Mouse (Mus musculus): ENCODE data around the gene Calcrl. TPM values are rescaled to one million over a fixed set of nuclear protein-coding genes. Genes with fewer than 3 reads are reported as not detected.

Calcrl gene
- polyA plus RNA-seq, 1 experiment from 2014 or later = 111 TPM

DNA sequence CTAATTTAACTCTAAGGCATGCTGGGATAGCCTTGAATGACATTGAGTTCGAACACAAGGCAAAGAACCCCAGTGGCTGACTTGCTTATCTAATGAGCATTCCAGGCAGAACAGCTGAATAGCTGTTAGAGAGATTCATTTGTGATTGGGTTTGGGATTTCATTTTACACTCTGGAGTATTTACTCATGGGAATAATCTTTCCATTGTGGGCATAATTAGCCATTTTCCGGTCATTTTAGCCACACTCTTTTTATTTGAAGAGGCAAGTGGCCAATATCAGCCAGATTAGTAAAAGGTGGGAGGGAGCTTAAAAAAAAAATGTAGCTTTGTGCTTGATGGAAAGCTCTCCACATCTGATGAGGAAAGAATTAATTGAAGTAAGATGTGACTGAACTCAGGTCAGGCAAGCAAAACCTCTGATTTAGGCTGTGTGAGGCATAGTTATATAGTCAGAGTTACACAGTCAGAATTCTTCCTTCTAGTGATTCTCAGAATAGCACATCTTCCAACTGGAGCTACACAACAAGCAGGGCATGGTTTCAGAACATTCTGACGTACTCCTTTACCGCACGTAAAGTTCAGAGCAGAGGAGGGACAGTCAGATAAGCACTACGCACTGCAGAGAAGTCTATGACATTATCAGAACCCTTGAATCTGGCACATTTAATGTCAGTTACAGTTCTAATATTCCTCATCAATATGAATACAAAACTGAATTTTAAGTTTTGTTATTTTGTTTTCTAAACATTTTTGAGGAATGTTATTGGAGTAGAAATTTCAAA, 40.1 kb downstream of the Calcrl start:
- ATAC-seq (ENCODE audit: low read depth) = no peak
- WGBS = 70% methylated on average over 6 of the region's 6 CpGs
- Histone ChIP-seq H3K27ac (ENCODE audit: low read length) (no peak overlapping the region), H3K4me3 (ENCODE audit: low read length) (no peak overlapping the region), H3K9ac (ENCODE audit: low read length) (no peak overlapping the region), H3K36me3 (ENCODE audit: control insufficient read depth, insufficient read depth, low read length) (no peaks in the 10 kb centered on the region), H3K27me3 (ENCODE audit: control insufficient read depth, insufficient read depth, low read depth, low read length) (no peaks in the 10 kb centered on the region), H3K4me2 (ENCODE audit: low read depth, low read length) (no peak overlapping the region), H3K4me1 (replicated peaks; ENCODE audit: control insufficient read depth, insufficient read depth, low read length) (peaks cover 6% of the 10 kb centered on the region), H3K9me3 (ENCODE audit: control insufficient read depth, low read length) (no peaks in the 10 kb centered on the region)

DNA sequence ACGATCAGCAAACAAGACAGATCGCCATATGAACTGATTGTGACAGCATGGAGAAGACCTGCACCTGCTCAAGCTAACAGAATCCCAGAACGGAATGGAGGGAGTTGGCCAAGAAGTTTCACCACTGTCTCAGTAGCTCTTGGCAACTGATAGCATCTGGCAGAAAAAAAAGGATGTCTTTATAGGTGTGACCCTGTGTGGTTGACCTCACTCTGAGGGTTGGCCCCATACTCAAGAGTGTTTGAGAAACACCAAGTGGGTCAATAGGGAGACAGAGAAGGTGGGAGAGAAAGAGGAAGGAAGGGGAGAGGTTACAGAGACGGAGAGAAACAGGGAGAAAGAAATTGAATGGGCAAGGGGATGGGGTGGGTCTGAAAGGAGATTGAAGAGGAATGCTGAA, 41.4 kb downstream of the Calcrl start:
- H3K4me3 ChIP-seq (ENCODE audit: low read length) = no peak overlapping the region
- H3K36me3 ChIP-seq (ENCODE audit: control insufficient read depth, insufficient read depth, low read length) = no peaks in the 10 kb centered on the region
- WGBS = 62% methylated on average over 4 of the region's 4 CpGs

DNA sequence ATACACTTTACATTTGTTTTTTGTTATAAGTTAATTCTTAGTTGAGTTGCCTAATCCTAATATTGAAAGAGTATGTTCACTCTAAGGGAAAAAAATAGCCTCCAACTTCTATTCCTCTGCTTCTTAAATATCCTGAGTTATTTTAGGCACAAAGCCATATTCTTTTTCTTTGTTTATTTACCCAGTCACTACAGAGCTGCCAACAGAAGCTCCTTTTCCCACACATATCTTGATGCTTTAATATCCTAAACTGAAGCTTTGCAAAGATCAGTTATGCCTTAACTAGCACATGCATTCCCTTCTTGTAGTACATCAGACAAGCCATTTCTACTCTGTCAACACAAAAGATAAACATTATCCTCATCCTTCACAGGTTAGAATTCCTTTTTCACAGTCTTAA, 42.7 kb downstream of the Calcrl start:
- no peaks in the 10 kb centered on the region for H3K9me3 ChIP-seq (ENCODE audit: control insufficient read depth, low read length)
- no peak overlapping the region for H3K9ac ChIP-seq (ENCODE audit: low read length)
- H3K27me3 ChIP-seq (ENCODE audit: control insufficient read depth, insufficient read depth, low read depth, low read length) = no peaks in the 10 kb centered on the region
- no peak for ATAC-seq (ENCODE audit: low read depth)
- H3K4me2 ChIP-seq (ENCODE audit: low read depth, low read length) = no peak overlapping the region
- H3K27ac ChIP-seq (ENCODE audit: low read length) = no peak overlapping the region
- H3K36me3 ChIP-seq (ENCODE audit: control insufficient read depth, insufficient read depth, low read length) = no peaks in the 10 kb centered on the region
- no peak overlapping the region for H3K4me3 ChIP-seq (ENCODE audit: low read length)
- H3K4me1 ChIP-seq (replicated peaks; ENCODE audit: control insufficient read depth, insufficient read depth, low read length) = peaks cover 6% of the 10 kb centered on the region

More for the DNA sequence above, 41.4 kb downstream of the Calcrl start:
- Histone ChIP-seq H3K9me3 (ENCODE audit: control insufficient read depth, low read length) (no peaks in the 10 kb centered on the region), H3K4me1 (replicated peaks; ENCODE audit: control insufficient read depth, insufficient read depth, low read length) (peaks cover 6% of the 10 kb centered on the region), H3K9ac (ENCODE audit: low read length) (no peak overlapping the region), H3K27me3 (ENCODE audit: control insufficient read depth, insufficient read depth, low read depth, low read length) (no peaks in the 10 kb centered on the region), H3K27ac (ENCODE audit: low read length) (no peak overlapping the region), H3K4me2 (ENCODE audit: low read depth, low read length) (no peak overlapping the region)
- no peak for ATAC-seq (ENCODE audit: low read depth)

DNA sequence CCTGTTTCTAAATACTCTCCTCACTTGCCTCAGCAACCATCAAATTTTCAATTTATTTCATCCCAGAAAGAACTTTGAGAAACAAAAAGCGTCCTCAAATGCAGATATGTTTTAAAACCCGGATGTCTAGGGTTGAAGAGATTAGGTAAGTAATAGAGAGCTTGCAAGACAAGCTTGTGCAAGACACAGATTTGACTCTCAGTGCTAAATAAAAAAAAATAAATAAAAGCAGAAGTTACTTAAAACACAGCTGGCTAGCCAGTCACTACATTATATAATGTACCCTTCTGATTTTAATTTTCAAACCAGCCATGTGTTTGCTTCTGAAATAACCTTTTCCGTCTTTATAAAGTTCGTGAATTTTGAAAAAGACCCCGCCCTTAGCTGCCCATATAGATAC, 43.2 kb downstream of the Calcrl start:
- H3K27me3 ChIP-seq (ENCODE audit: control insufficient read depth, insufficient read depth, low read depth, low read length) = no peaks in the 10 kb centered on the region
- WGBS = 77% methylated on average over 5 of the region's 5 CpGs

DNA sequence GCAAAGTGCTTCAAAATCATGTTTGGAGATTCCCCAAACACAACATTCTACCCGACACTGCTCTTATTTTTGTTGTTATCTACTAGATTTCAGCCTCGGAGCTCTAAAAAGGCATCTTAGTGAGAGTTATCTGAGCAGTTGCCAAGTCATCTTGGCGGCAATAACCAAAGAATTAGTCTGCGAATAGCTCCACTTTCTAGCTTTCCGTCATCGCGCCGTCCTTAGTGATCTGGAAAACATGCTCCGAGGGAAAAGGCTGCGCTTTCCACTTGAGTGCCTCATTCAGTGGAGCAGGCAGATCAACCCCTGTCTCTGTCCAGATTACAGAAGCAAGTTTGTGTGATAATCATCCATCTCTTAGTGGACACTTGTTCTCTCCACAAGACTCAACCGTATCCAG, 44.4 kb downstream of the Calcrl start:
- Histone ChIP-seq H3K4me2 (ENCODE audit: low read depth, low read length) (no peak overlapping the region), H3K27me3 (ENCODE audit: control insufficient read depth, insufficient read depth, low read depth, low read length) (no peaks in the 10 kb centered on the region), H3K27ac (ENCODE audit: low read length) (no peak overlapping the region), H3K4me1 (replicated peaks; ENCODE audit: control insufficient read depth, insufficient read depth, low read length) (peaks cover 3% of the 10 kb centered on the region), H3K9me3 (ENCODE audit: control insufficient read depth, low read length) (no peaks in the 10 kb centered on the region), H3K9ac (ENCODE audit: low read length) (no peak overlapping the region), H3K36me3 (ENCODE audit: control insufficient read depth, insufficient read depth, low read length) (no peaks in the 10 kb centered on the region), H3K4me3 (ENCODE audit: low read length) (no peak overlapping the region)
- no peak for ATAC-seq (ENCODE audit: low read depth)
- WGBS = 67% methylated on average over 11 of the region's 11 CpGs

More for the DNA sequence above, 43.2 kb downstream of the Calcrl start:
- Histone ChIP-seq H3K4me1 (replicated peaks; ENCODE audit: control insufficient read depth, insufficient read depth, low read length) (peaks cover 6% of the 10 kb centered on the region), H3K4me3 (ENCODE audit: low read length) (no peak overlapping the region), H3K9ac (ENCODE audit: low read length) (no peak overlapping the region), H3K4me2 (ENCODE audit: low read depth, low read length) (no peak overlapping the region), H3K36me3 (ENCODE audit: control insufficient read depth, insufficient read depth, low read length) (no peaks in the 10 kb centered on the region), H3K9me3 (ENCODE audit: control insufficient read depth, low read length) (no peaks in the 10 kb centered on the region), H3K27ac (ENCODE audit: low read length) (no peak overlapping the region)
- no peak for ATAC-seq (ENCODE audit: low read depth)

DNA sequence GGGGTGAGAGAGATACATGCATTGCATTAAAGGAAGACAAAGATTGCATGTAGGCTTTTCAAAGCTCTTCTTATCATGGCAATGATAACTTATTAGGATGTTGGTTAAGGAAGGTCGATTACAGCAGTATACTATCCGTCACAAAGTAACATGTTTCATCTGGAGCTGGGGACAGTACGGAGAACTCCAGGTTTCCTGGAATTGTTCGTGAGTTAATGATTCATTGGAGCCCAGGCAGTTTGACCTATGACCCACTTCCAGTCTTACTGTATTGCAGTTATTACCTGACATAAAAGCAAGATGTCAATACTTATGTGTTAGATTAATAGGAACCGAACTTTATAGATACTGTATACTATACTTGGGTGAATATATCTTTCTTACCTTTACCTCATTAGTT, 46.5 kb downstream of the Calcrl start:
- Histone ChIP-seq H3K27ac (ENCODE audit: low read length) (no peak overlapping the region), H3K9me3 (ENCODE audit: control insufficient read depth, low read length) (no peaks in the 10 kb centered on the region), H3K4me3 (ENCODE audit: low read length) (no peak overlapping the region), H3K4me2 (ENCODE audit: low read depth, low read length) (no peak overlapping the region), H3K27me3 (ENCODE audit: control insufficient read depth, insufficient read depth, low read depth, low read length) (no peaks in the 10 kb centered on the region), H3K4me1 (replicated peaks; ENCODE audit: control insufficient read depth, insufficient read depth, low read length) (peaks cover 3% of the 10 kb centered on the region), H3K36me3 (ENCODE audit: control insufficient read depth, insufficient read depth, low read length) (no peaks in the 10 kb centered on the region), H3K9ac (ENCODE audit: low read length) (no peak overlapping the region)
- ATAC-seq (ENCODE audit: low read depth) = no peak
- WGBS = 53% methylated on average over 5 of the region's 5 CpGs

DNA sequence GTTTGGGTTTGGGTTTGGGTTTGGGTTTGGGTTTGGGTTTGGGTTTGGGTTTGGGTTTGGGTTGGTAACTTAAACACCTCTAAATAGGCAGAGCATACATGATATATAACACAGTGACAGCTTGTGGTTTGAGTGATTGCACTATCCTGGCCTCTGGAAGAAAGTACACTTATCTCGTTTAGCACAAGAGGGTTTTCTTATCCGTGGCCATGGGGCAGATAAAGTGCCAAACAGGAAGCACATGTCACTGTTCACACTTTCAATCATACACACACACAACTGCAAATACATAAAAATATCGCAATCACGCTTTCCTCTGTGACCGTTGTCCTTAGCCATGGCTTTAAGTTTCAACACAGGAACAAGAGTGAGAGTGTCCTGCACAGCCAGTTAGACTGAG, 56.0 kb downstream of the Calcrl start:
- Histone ChIP-seq H3K9me3 (ENCODE audit: control insufficient read depth, low read length) (no peaks in the 10 kb centered on the region), H3K27ac (ENCODE audit: low read length) (no peak overlapping the region), H3K27me3 (ENCODE audit: control insufficient read depth, insufficient read depth, low read depth, low read length) (no peaks in the 10 kb centered on the region), H3K9ac (ENCODE audit: low read length) (no peak overlapping the region), H3K4me3 (ENCODE audit: low read length) (no peak overlapping the region), H3K4me2 (ENCODE audit: low read depth, low read length) (no peak overlapping the region), H3K4me1 (replicated peaks; ENCODE audit: control insufficient read depth, insufficient read depth, low read length) (no peaks in the 10 kb centered on the region), H3K36me3 (ENCODE audit: control insufficient read depth, insufficient read depth, low read length) (no peaks in the 10 kb centered on the region; the same call in 1 of the 2 replicates)
- WGBS = 29% methylated on average over 5 of the region's 5 CpGs
- ATAC-seq (ENCODE audit: low read depth) = no peak

DNA sequence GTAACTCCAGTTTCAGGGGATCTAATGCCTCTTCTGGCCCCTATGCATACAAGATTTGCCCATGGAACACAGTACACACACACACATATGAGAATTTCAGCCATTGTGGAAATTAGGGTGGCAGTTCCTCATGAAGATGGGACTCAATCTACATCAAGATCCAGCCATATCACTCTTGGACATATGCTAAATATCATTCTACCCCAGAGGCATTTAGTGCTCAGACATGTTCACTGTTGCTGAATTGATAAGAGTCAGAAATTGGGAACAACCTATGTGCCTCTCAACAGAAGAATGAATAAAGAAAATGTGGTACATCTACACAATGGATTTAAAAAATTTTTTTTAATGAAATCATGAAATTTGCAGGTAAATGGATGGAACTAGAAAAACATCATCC, 58.5 kb downstream of the Calcrl start:
- Histone ChIP-seq H3K4me1 (replicated peaks; ENCODE audit: control insufficient read depth, insufficient read depth, low read length) (no peaks in the 10 kb centered on the region), H3K27me3 (ENCODE audit: control insufficient read depth, insufficient read depth, low read depth, low read length) (no peaks in the 10 kb centered on the region), H3K9ac (ENCODE audit: low read length) (no peak overlapping the region), H3K9me3 (ENCODE audit: control insufficient read depth, low read length) (no peaks in the 10 kb centered on the region), H3K27ac (ENCODE audit: low read length) (no peak overlapping the region), H3K36me3 (ENCODE audit: control insufficient read depth, insufficient read depth, low read length) (no peaks in the 10 kb centered on the region), H3K4me3 (ENCODE audit: low read length) (no peak overlapping the region), H3K4me2 (ENCODE audit: low read depth, low read length) (no peak overlapping the region)
- ATAC-seq (ENCODE audit: low read depth) = no peak

DNA sequence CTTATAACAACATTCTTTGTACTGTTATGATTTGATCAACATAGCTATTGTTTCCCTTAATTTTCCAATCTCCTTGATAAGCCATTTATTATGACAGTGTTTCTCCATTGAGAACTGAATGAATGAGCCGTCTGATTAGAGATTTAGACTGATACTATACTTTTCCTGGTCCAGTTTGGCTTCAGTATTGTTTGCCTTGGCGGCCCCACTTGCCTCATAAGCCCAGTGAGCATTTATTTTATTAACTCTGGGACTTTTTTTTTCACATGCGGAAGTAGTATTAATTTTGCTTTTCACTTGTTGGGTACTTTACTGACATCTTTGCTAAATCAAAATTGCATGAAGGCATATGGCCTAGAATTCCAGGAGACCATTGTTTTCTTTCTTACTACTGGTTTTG, 59.9 kb downstream of the Calcrl start:
- 78% methylated on average over 3 of the region's 3 CpGs for WGBS
- Histone ChIP-seq H3K4me2 (ENCODE audit: low read depth, low read length) (no peak overlapping the region), H3K4me3 (ENCODE audit: low read length) (no peak overlapping the region), H3K9ac (ENCODE audit: low read length) (no peak overlapping the region), H3K27me3 (ENCODE audit: control insufficient read depth, insufficient read depth, low read depth, low read length) (no peaks in the 10 kb centered on the region), H3K27ac (ENCODE audit: low read length) (no peak overlapping the region), H3K4me1 (replicated peaks; ENCODE audit: control insufficient read depth, insufficient read depth, low read length) (no peaks in the 10 kb centered on the region), H3K9me3 (ENCODE audit: control insufficient read depth, low read length) (no peaks in the 10 kb centered on the region), H3K36me3 (ENCODE audit: control insufficient read depth, insufficient read depth, low read length) (no peaks in the 10 kb centered on the region)
- no peak for ATAC-seq (ENCODE audit: low read depth)
